Mouse (Mus musculus) macrophage (primary cell): Measurements from ENCODE around the gene Ptgfr. TPM values are rescaled to one million over a fixed set of nuclear protein-coding genes. Genes with fewer than 3 reads are reported as not detected.

ENCODE experiments used
- H3K27ac ChIP-seq: fragments of 350-480 bp; formaldehyde crosslinking; 2 replicates; pipeline ENCODE4 v1.9.0; 2021
- H3K36me3 ChIP-seq: fragments of 350-480 bp; formaldehyde crosslinking; 2 replicates; pipeline ENCODE4 v1.9.0; 2021; ENCODE audit errors: inconsistent target
- H3K4me3 ChIP-seq: fragments of 350-480 bp; formaldehyde crosslinking; 2 replicates; pipeline ENCODE4 v1.9.0; 2021; ENCODE audit errors: inconsistent target
- H3K79me2 ChIP-seq: fragments of 350-480 bp; formaldehyde crosslinking; 2 replicates; pipeline ENCODE4 v1.9.0; 2021; ENCODE audit errors: inconsistent target
- WGBS: methylation state at CpG from one replicate; pipeline ENCODE4 v1.1.7; 2026; ENCODE audit warnings: inconsistent platforms; ENCODE audit not compliant: missing documents; 5-methylcytosine and 5-hydroxymethylcytosine counted together
- polyA plus RNA-seq: library from polyadenylated mRNA; stranded (reverse); fragments of 250-400 nt; gene quantifications from 3 replicates; pipeline ENCODE4 v1.2.4, GENCODE M21; 2018; ENCODE audit warnings: inconsistent platforms
- total RNA-seq, 78 experiments: library from RNA; depleted of rRNA; stranded (reverse); fragments of 250-400 nt; gene quantifications; 1 replicate in 9 of 78; 2 replicates in 24 of 78; 3 replicates in 43 of 78; 4 replicates in 2 of 78; pipeline ENCODE4 v1.2.4; 2018; ENCODE audit warnings: inconsistent platforms in 56 of 78

Ptgfr gene
- under 1 TPM in 1 of 26 experiments, not detected in 25; 0.28 TPM for total RNA-seq (2018; cell fraction: chromatin; rRNA removed)
- not detected for total RNA-seq (2018; cell fraction: cytosol; rRNA removed)
- total RNA-seq (2018; cell fraction: nucleus; rRNA removed) = not detected
- not detected in 3 replicates for polyA plus RNA-seq

- Histone ChIP-seq H3K36me3 (no peaks in the 10 kb centered on the region), H3K27ac (no peak within 1 kb of the TSS), H3K79me2 (no peaks in the 10 kb centered on the region), H3K4me3 (no peak within 1 kb of the TSS)
- 1% methylated on average over 30 of the region's 30 CpGs for WGBS
Measured at GRCm38 (mm10) chr3:151836871-151837680, at the start of gene Ptgfr. Ptgfr (minus strand) TSS chr3:151837630.

DNA sequence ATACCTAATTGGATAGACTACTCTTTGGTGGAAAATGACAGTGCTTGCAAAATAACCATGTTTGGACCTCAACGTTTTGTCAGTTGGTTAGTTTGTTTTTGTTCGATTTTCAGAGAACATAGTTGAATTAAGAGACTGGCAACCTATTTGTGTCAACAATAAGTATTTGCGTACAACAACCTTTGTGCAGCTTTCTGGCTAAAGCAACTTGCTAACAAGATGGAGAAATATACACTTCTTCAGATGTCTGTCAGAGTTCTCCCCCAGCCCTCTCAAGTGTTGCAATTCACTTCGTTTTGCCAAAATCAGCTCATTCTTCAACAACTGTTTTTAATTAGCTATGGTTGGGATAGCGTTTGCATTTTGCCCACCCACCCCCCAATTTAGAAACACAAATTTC is 46.5 kb upstream of the Ptgfr start:
- whole genome bisulfite sequencing = 83% methylated on average over 5 of the region's 5 CpGs
- H3K4me3 ChIP-seq = no peak overlapping the region
- no peak overlapping the region for H3K27ac ChIP-seq
- H3K79me2 ChIP-seq = no peaks in the 10 kb centered on the region
- H3K36me3 ChIP-seq = no peaks in the 10 kb centered on the region

GRCm38 (mm10) chr3:151879981-151880380 is 42.6 kb upstream of the Ptgfr start:
- no peaks in the 10 kb centered on the region for H3K79me2 ChIP-seq
- no peaks in the 10 kb centered on the region for H3K36me3 ChIP-seq
- 74% methylated on average over 2 of the region's 2 CpGs for WGBS
- no peak overlapping the region for H3K27ac ChIP-seq
- H3K4me3 ChIP-seq = no peak overlapping the region

DNA sequence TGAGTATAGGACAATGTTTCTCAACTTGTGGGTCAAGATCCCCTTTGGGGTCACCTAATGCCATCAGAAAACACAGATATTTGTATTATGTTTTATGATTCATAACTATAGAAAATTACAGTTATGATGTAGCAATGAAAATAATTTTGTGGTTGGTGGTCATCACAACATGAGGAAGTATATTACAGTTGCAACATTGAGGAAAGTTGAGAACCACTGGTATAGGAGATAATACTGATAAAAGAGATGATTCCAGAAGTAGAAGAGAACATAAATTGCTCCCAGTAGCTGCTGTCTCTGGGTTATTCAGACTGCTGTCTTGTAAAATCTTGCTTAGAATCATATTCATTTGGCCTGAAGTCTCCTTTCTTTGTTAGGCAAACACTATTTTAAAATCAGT is 31.5 kb upstream of the Ptgfr start:
- H3K79me2 ChIP-seq = no peaks in the 10 kb centered on the region
- H3K36me3 ChIP-seq = no peaks in the 10 kb centered on the region
- no peak overlapping the region for H3K27ac ChIP-seq
- H3K4me3 ChIP-seq = no peak overlapping the region

DNA sequence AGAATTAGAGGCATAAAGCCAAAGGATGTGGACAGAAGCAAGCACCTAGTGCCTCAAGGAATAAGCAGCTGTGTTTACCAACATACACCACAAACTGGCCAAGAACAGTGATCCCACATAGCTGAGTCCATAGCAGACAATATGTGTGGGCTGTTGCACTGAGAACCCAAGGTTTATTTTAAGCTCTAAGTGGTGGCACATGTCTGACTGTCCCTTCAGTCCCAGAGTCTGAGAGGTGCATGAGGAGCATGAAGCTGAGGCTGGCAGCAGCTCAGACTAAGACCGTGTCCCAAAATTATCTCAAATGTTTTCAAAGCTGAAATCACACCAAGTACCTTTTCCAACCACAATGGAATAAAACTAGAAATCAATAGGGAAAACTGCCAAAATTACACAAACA is 13.9 kb upstream of the Ptgfr start:
- H3K4me3 ChIP-seq = no peak overlapping the region
- no peaks in the 10 kb centered on the region for H3K79me2 ChIP-seq
- H3K27ac ChIP-seq = no peak overlapping the region
- H3K36me3 ChIP-seq = no peaks in the 10 kb centered on the region
- 89% methylated on average over 1 of the region's 1 CpGs for WGBS

DNA sequence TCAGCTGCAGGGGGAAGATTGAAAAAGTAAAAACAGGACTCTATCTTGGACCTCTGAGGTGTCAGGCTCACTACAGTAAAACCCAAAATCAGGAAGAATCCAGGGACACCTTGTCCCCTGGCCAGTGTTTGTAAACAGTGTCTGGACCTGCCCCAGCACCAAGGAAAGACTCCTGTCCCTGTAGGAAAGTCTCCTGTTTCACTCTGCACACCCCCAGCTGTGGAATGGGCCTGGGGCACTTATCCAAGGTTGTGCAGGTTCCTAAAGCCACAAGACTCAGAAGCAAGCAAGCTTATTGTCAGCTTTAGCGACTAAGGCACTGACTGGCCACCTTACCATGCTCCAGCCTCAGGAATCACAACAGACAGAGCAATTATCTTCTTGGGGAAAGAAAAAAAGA is 13.2 kb upstream of the Ptgfr start:
- Histone ChIP-seq H3K36me3 (no peaks in the 10 kb centered on the region), H3K79me2 (no peaks in the 10 kb centered on the region), H3K27ac (no peak overlapping the region), H3K4me3 (no peak overlapping the region)
- WGBS = 77% methylated on average over 1 of the region's 1 CpGs

DNA sequence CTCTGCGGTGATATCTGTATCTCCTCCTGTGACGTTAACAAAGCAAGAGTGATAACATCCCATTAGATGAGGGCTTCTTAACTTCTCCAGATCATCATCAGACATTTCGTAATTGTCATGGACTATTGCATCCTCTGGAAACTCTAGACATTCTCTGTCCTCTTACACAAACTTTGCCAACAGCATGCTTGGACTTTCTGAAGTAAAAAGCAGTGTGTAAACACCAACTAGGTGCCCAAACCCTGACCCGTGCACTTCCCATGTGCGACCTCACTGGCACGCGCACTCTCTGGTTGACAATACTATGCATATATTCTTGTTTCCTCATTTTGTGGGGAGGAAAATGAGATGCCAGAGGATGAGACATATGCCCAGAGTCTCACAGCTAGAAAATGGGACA is 8.9 kb upstream of the Ptgfr start:
- 73% methylated on average over 7 of the region's 7 CpGs for WGBS
- no peaks in the 10 kb centered on the region for H3K36me3 ChIP-seq
- no peak overlapping the region for H3K4me3 ChIP-seq
- H3K27ac ChIP-seq = no peak overlapping the region
- no peaks in the 10 kb centered on the region for H3K79me2 ChIP-seq

- no peak overlapping the region for H3K27ac ChIP-seq
- WGBS = 84% methylated on average over 5 of the region's 5 CpGs
- H3K36me3 ChIP-seq = no peaks in the 10 kb centered on the region
- no peaks in the 10 kb centered on the region for H3K79me2 ChIP-seq
- H3K4me3 ChIP-seq = no peak overlapping the region
Measured at GRCm38 (mm10) chr3:151844361-151845154, 7.1 kb upstream of the Ptgfr start.

- no peak overlapping the region for H3K4me3 ChIP-seq
- no peak overlapping the region for H3K27ac ChIP-seq
- 47% methylated on average over 3 of the region's 3 CpGs for WGBS
- no peaks in the 10 kb centered on the region for H3K79me2 ChIP-seq
- no peaks in the 10 kb centered on the region for H3K36me3 ChIP-seq
Measured at GRCm38 (mm10) chr3:151840688-151841087, 3.3 kb upstream of the Ptgfr start.

- Histone ChIP-seq H3K4me3 (no peak overlapping the region), H3K36me3 (no peaks in the 10 kb centered on the region), H3K27ac (no peak overlapping the region), H3K79me2 (no peaks in the 10 kb centered on the region)
- 90% methylated on average over 6 of the region's 6 CpGs for WGBS
Measured at GRCm38 (mm10) chr3:151838372-151838771, 942 bp upstream of the Ptgfr start.

DNA sequence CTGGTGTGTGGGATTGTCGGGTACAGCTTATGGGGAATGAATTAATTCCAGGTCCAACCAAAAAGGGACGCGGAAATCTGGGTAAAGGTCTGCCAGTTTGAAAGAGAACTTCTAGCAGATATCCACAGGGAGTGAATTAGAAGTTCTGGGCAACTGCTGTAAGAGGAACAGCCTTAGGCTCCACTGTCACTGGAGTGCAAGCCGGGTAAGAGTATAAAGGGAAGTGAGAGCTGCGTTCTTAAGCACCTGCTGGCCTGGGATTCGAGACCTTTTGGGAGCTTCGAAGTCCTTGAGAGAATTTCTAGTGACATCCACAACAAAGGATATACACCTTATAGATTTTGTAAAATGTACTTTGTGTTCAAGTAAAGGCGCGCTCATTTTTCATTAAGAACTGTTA is 319 bp upstream of the Ptgfr start:
- Histone ChIP-seq H3K79me2 (no peaks in the 10 kb centered on the region), H3K36me3 (no peaks in the 10 kb centered on the region), H3K27ac (no peak overlapping the region), H3K4me3 (no peak overlapping the region)
- WGBS = 28% methylated on average over 9 of the region's 9 CpGs

- H3K4me3 ChIP-seq = no peak overlapping the region
Measured at GRCm38 (mm10) chr3:151836451-151836850, 979 bp downstream of the Ptgfr start.

DNA sequence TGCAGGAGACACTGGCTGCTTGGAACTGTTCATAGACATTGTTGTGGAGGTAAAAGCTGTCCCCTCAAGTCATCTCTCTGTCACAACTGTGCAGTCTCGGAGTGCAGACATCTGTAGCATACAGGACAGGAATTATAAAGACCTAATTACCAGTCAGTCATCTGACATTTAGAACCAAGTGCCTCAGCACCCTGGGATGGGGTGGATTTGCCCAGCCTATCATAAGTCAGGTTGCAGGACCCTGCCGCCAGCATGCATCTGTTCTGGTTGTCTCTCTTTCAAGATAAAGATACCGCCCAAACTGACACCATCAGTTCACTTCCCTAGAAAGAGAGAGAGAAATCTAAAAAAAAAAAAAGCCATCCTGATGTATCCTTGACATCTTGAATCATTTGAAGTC is 1.6 kb downstream of the Ptgfr start:
- H3K79me2 ChIP-seq = no peaks in the 10 kb centered on the region
- H3K4me3 ChIP-seq = no peak overlapping the region
- H3K36me3 ChIP-seq = no peaks in the 10 kb centered on the region
- 70% methylated on average over 3 of the region's 3 CpGs for WGBS
- no peak overlapping the region for H3K27ac ChIP-seq

More at GRCm38 (mm10) chr3:151836451-151836850, 979 bp downstream of the Ptgfr start:
- H3K79me2 ChIP-seq = no peaks in the 10 kb centered on the region
- WGBS = 13% methylated on average over 5 of the region's 5 CpGs
- no peak overlapping the region for H3K27ac ChIP-seq
- H3K36me3 ChIP-seq = no peaks in the 10 kb centered on the region

GRCm38 (mm10) chr3:151827950-151828610 is 9.3 kb downstream of the Ptgfr start:
- no peak overlapping the region for H3K27ac ChIP-seq
- WGBS = 67% methylated on average over 10 of the region's 11 CpGs
- H3K79me2 ChIP-seq = no peaks in the 10 kb centered on the region
- no peak overlapping the region for H3K4me3 ChIP-seq
- H3K36me3 ChIP-seq = no peaks in the 10 kb centered on the region

DNA sequence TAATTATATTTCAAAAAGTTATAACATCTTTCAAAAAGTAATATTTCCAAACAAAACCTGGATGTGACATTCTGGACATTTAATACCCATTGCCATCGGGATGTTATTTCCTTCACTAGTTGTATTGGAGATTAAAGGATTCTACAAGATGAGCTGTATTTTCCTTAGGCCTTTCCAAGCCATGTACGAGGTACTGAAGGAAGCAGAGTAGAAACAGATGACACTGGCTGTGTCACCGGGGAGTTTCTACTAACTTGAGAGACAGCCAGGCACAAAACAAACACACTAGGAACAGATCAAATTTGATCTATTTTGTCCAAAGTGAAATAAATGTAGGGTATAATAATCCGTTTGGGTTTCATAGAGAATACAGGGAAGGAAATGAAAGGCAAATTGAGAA is 17.6 kb downstream of the Ptgfr start:
- Histone ChIP-seq H3K79me2 (no peaks in the 10 kb centered on the region), H3K36me3 (no peaks in the 10 kb centered on the region), H3K27ac (no peak overlapping the region), H3K4me3 (no peak overlapping the region)
- 89% methylated on average over 4 of the region's 4 CpGs for WGBS
